Mouse (Mus musculus): ENCODE measurements at regions not wholly inside any gene's neighbourhood (a gene's known extent, or its start where the extent isn't known, plus 50 kb on each side); places are given as distances from the start of the nearest gene placed in this dataset.

DNA sequence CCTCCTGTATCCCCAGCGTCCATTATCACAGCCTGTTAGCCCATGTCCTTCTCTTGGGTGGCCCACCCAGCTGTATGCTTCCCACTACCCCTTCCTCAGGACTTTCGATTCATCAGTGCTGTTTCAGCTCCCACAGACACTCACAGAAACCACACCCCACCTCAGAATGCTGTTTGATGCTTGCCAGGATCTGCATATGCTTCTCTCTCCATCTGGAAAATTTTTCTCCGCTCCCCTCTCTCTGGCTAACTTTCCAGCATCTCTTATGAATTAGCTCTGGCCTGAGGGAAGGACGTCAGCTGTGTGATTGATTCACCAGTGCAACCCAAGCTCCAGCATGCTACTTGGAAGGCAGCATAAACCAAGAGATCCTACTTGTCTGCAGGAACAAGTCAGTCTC lies 66.0 kb upstream of the Dab1 start:
- TF ChIP-seq POLR2A (IDR thresholded peaks at IDR 0.05; ENCODE audit: low read depth, low read length) (no peak), CTCF (conservative IDR thresholded peaks at IDR 0.05; ENCODE audit: insufficient read depth, insufficient read length, low read depth, low read length) (no peak)

All from kidney, adult 2 months (tissue).